Mouse (Mus musculus): ENCODE data around the gene Hlcs.

The Hlcs gene

GRCm38 (mm10) chr16:94327781-94328711 is 14.7 kb upstream of the Hlcs start, which contains the start of gene Ripply3:
Gene Ripply3 (plus strand): TSS chr16:94328420.
- peak; percentile 47 for DNase-seq (ENCODE audit: low read depth)

DNA sequence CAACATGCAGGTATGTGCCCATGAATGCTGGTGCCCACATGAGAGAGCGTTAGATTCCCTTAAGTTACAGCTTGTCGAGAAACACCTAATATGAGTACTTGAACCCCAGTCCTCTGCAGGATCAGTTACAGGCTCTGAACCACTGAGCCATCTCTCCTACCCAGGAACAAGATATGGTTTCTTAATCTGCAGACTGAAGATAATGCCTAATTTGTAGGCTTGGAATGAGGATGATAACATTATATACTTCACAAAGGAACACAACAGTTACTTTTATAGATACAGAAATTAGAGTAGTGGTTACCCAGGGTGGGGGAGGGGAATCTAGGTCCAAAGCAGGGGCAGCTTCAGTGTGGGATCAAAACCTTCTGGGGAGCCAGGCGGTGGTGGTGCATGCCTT is 12.6 kb upstream of the Hlcs start:
- DNase-seq (ENCODE audit: low read depth), result no peak

DNA sequence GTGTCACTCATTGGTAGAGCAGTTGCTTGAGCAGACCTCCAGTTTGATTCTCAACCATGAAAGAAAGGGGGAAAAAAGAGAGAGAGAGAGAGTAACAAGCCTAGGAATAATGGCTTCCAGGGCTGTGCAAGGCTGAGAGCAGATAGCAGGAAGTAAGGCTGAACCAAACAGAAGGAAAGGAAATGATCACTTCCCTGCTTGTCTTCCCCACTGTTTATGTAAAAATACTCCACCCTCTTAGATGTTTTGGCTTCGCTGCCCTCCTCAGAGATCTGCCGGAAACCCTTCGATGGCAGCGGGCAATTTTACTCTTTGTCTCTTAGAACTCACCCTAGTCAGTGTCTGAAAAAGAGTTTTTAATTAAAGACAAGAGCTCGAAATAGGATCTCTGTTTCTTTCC is 10.3 kb upstream of the Hlcs start:
- peak; percentile 28 for DNase-seq (ENCODE audit: low read depth)

DNA sequence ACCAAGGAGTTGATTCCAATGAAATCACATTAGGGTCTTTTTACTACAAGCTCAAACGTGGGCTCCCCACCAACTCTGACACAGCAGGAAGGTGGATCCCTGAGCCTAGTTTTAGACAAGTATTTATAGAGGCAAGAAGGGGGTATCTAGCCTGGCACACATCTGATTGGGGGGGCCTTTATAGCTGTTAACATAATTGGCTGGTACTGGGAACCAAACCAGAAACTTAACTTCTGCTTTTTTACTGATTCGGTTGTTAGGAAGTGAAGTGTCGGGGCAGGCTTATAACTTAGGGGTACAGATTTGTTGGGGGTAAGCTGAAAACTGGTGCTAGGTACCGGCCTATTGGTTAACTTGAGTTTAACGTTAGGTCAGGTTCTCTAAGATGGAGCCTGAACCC is 6.9 kb upstream of the Hlcs start:
- no peak for DNase-seq (ENCODE audit: low read depth)

GRCm38 (mm10) chr16:94317752-94318151 is 4.4 kb upstream of the Hlcs start:
- no peak for DNase-seq (ENCODE audit: low read depth)

DNA sequence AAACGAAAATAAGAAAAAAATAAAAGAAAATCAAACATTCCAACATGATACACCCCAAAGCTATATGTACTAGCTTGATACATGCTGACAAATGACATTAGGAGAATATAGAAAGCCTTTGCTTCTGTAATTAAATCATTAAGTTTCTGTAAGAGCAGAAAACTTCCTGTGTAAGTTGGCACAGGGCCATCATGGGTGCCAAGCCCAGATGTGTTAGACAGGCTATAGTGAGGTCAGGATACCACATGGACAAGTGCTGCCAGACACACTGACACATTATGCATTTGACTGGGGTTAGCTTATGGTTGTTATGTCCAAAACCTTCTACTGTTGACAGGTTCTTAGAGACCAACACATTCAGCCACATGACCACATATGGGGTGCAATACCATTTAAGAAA is 1.8 kb upstream of the Hlcs start:
- DNase-seq (ENCODE audit: low read depth), result peak; percentile 36

- no peak for DNase-seq (ENCODE audit: low read depth)
These were observed 1.3 kb upstream of the Hlcs start for GRCm38 (mm10) chr16:94314626-94315025.

DNA sequence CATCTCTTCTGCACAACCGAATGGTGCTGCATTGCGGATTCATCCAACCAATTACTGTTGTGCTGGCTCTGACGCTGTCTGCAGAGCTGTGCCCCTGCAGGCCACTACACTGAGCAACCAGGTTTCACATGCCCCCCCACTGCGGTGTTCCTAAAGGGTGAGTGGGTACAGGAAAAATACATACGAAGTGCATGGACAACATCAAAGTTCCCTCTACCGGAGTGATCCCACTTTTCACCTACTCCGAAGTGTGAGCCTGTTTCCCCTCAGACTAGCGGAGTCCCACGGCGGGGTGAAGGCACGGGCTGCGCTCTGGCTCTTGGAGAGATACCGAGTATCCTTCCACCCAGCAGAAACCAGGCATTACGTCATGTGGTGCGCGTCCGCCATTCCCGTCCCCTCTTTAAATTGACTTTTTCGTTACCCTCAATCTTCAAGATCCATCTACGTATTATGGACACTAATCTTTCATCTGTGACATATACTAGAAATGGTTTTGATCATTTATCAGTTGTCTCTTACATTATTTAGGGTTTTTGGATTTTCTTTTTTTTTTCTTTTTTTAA is 625 bp downstream of the Hlcs start:
- DNase-seq (ENCODE audit: low read depth), result peak; percentile 95

DNA sequence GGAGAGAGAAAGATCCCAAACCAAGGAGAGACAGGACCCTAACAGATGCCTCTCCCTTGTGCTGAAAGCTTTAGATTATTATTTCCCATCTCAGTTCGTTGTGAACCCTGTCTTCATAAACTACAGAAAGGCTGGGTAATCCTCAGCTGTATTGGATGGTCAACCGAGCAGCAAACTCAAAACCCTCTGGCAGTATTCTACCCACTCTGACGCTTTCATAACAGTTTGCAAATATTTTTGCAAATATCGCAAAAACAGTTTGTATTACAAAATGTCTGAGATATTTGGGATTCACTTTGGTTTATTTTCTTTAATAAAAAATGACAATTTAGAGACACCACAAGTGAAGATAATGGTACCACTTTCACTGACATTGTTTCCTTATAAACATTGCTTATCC is 1.4 kb downstream of the Hlcs start:
- DNase-seq (ENCODE audit: low read depth), result no peak

GRCm38 (mm10) chr16:94311416-94311815 is 2.0 kb downstream of the Hlcs start:
- DNase-seq (ENCODE audit: low read depth), result no peak

DNA sequence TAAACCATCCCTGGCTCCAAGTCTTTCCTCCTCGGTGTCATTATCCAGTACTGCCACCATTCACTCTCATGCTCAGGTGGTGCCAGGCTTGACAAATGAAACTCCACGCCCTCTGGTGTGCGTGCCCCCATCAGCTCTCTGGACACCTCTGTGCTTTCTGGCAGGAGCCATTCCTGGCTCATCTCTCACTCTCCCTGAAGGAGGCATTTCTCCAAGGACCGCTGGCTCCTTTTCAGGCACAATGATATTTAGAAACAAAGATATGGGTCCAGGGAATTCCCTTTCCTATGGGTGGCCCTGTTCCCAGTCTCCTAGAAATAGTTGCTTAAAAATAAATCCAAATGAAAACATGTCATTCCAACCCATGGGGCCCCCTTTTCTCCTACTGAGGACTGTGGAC is 4.3 kb downstream of the Hlcs start:
- DNase-seq (ENCODE audit: low read depth), result no peak

DNA sequence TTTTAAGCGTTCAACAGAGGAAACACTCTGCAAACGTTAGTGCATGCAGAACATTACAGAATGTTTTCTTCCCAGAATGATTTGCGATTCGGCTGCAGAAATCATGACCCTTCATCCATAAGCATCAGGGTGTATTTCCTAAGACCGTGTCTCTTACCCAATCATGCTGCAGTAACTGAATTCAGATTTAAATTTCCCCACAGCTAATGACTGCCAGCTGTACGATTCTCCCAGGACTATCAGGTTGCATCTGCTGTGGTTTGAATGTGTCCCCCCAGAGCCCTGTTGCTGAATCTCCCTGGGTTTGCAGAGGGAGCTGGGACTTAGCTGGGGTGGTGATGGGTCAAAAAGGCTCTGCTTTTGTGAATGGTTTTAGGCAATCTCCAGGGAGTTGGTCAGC is 5.4 kb downstream of the Hlcs start:
- DNase-seq (ENCODE audit: low read depth), result no peak

GRCm38 (mm10) chr16:94307526-94307925 is 5.8 kb downstream of the Hlcs start:
- DNase-seq (ENCODE audit: low read depth), result no peak

GRCm38 (mm10) chr16:94303203-94303535 is 10.2 kb downstream of the Hlcs start:
- no peak for DNase-seq (ENCODE audit: low read depth)

GRCm38 (mm10) chr16:94302274-94303202 is 10.8 kb downstream of the Hlcs start:
- DNase-seq (ENCODE audit: low read depth), result peak; percentile 57

- no peak for DNase-seq (ENCODE audit: low read depth)
These were observed 11.7 kb downstream of the Hlcs start for GRCm38 (mm10) chr16:94301696-94302095.

DNA sequence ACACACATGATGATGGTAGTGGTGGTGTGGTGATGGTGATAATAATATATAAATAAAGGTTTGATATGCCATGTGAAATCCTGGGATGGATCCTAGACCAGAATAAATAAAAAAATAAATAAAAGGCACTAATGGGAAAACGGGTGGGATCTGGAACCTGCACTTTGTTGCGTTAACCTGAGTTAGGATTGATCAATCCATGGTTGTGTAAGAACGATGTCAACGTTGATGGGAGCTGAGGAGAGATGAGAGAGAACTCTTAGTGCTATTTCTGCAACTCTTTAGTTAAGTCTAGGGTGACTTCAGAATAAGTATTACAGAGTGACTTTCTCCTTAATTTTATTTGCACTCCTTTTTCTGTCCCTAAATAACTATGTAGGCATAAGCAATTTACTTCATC is 12.2 kb downstream of the Hlcs start:
- DNase-seq (ENCODE audit: low read depth), result no peak

- DNase-seq (ENCODE audit: low read depth), result peak; percentile 40
These were observed 14.2 kb downstream of the Hlcs start for GRCm38 (mm10) chr16:94299210-94299609.

DNA sequence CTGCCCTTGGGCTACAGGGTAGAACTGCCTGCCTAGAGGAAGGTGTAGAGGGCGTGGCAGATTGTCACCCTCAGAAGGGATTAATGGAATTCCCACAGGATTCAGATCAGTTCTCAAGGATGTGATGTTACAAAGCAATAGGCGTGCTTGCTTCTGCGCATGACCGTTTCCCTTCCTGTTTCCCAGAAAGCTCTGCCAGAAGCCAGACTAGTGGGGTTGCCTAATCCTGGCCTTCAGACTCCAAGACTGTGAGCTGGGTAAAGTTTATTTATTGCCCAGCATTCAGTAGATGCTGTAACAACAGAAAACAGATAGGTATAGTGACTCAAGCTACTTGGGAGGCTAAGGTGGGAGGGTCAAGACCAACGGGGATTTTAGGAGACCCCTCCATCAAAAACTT is 15.3 kb downstream of the Hlcs start:
- DNase-seq (ENCODE audit: low read depth), result no peak

GRCm38 (mm10) chr16:94291141-94291540 is 22.2 kb downstream of the Hlcs start:
- no peak for DNase-seq (ENCODE audit: low read depth)

DNA sequence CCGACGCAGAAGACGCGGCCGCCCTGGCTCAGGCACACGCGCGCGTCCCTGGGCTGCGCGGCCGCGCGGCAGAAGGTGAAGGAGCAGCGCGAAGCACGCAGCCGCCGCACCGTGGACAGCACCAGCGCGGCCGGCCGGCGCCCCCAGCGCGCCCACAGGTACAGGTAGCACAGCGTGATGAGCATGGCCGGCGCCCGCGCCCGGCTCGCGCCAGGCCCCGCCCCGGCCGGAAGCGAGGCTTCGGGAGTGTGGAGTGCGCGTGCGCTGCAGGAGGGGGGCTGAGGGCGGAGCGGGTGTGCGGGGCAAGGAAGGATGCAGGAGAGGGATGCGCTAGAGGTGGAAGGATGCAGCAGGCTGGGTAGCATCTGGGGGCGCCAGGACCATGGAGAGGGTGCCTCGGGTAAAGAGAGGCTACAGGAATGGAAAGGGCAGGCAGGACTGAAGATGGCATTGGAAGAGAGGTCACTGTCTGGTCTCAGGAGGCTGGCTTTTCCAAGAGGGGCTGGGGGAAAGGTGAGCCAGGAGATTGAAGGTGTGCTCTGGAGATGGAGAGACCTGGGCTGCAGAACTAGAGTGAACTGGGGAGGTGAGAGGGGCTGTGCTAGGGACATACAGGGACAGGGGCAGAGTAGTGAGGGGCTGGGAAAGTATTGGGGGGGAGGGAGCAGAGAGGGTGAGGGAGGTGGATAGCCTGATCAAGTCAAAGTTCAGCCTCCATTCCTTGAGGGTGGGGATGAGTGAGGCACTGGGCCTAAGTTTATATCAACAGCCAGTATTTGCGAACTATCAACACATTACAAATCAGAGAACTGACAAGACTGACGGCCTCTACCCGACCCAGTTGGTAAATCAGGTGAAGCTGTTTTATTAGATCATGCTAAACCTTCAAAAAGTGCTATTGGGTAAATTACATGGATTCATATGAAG is 23.0 kb downstream of the Hlcs start:
- peak; percentile 90 for DNase-seq (ENCODE audit: low read depth)

Data from naive thymus-derived CD4-positive, alpha-beta T cell, adult 2 months (primary cell).